Mouse (Mus musculus) heart, embryonic 14.5 days (tissue): ENCODE measurements around the gene 4930562C15Rik. TPM values are rescaled to one million over a fixed set of nuclear protein-coding genes. Genes with fewer than 3 reads are reported as not detected.

Experiments
- ATAC-seq: fragments of 200-750 bp; cut with Nextera tagmentation; 2 replicates; pipeline ENCODE4 v1.8.0; 2017; ENCODE audit warnings: low read depth, moderate TSS enrichment; ENCODE audit not compliant: insufficient number of reproducible peaks, insufficient read depth, low FRiP score
- H3K27ac ChIP-seq, 2 experiments: fragments of 200-500 bp in 1 of 2; fragments of 300-500 bp in 1 of 2; sonication (generic) in 1 of 2; replicated peaks in 1 of 2; 2 replicates each; pipeline ENCODE4 v1.5.1; 2012 to 2014; ENCODE audit warnings: low read depth in 2 of 2, low read length in 2 of 2, control low read depth in 1 of 2, mild to moderate bottlenecking in 1 of 2, mixed read lengths in 1 of 2; ENCODE audit not compliant: control insufficient read depth in 1 of 2, insufficient read depth in 1 of 2
- H3K27me3 ChIP-seq: fragments of 300-500 bp; sonication (generic); 2 replicates; pipeline ENCODE4 v1.6.1; 2014; ENCODE audit warnings: mild to moderate bottlenecking, low read length, control low read depth; ENCODE audit not compliant: control insufficient read depth, insufficient read depth
- H3K36me3 ChIP-seq: fragments of 300-500 bp; sonication (generic); 2 replicates; pipeline ENCODE4 v1.6.1; 2014; ENCODE audit warnings: mild to moderate bottlenecking, control low read depth, low read length, mixed read lengths; ENCODE audit not compliant: control insufficient read depth, insufficient read depth
- H3K4me1 ChIP-seq, 2 experiments: fragments of 200-500 bp in 1 of 2; fragments of 300-500 bp in 1 of 2; sonication (generic) in 1 of 2; 2 replicates each; pipeline ENCODE4 v1.6.1; 2012 to 2014; ENCODE audit warnings: low read length in 2 of 2, control low read depth in 1 of 2, mixed read lengths in 1 of 2; ENCODE audit not compliant: control insufficient read depth in 2 of 2, insufficient read depth in 2 of 2
- H3K4me2 ChIP-seq: fragments of 300-500 bp; sonication (generic); 2 replicates; pipeline ENCODE4 v1.6.1; 2014; ENCODE audit warnings: mild to moderate bottlenecking, low read length
- H3K4me3 ChIP-seq, 2 experiments: fragments of 200-500 bp in 1 of 2; fragments of 300-500 bp in 1 of 2; sonication (generic) in 1 of 2; 2 replicates each; pipeline ENCODE4 v1.5.1; 2012 to 2014; ENCODE audit warnings: low read length in 2 of 2, mild to moderate bottlenecking in 2 of 2, control low read depth in 1 of 2, low read depth in 1 of 2, moderate library complexity in 1 of 2; ENCODE audit not compliant: control insufficient read depth in 1 of 2, insufficient read depth in 1 of 2
- H3K9ac ChIP-seq: fragments of 300-500 bp; sonication (generic); 2 replicates; pipeline ENCODE4 v1.6.1; 2014; ENCODE audit warnings: mild to moderate bottlenecking, low read length
- H3K9me3 ChIP-seq: fragments of 300-500 bp; sonication (generic); 2 replicates; pipeline ENCODE4 v1.6.1; 2016; ENCODE audit warnings: low read length, control low read depth; ENCODE audit not compliant: control insufficient read depth
- WGBS: fragments of 180-500 bp; shearing (Covaris S2); extraction: QIAGEN DNeasy Blood & Tissue Kit; methylation state at CpG from one replicate; pipeline ENCODE4 v1.1.7; 2014; 5-methylcytosine and 5-hydroxymethylcytosine counted together
- polyA plus RNA-seq: library from polyadenylated mRNA; unstranded; fragments of >200 nt; fragmentation: Nextera tagmentation; extraction: Ambion mirVana; gene quantifications from 2 replicates; pipeline ENCODE4 v1.2.1, GENCODE M21; 2014

Gene 4930562C15Rik
- polyA plus RNA-seq, 1 experiment from 2014 or later, result 0.28 TPM

DNA sequence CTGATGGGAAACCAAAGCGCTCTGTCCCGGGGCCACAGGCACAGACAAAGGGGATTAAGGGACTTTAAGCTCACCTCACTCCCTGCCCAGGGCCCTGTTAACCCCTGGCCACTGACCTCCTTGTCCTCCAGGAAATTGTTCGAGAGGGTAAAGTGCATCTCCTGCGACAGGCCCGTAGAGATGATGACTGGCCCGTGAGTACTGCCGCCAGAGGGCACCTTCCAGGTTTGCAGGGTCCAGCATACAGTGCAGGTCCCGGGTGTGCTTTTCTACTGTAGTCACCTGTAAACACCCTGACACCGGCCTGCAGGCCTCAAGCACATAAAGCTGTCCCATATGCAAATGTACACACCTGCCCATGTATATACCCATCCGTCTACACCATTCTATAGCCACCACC, 26.2 kb downstream of the 4930562C15Rik start:
- Histone ChIP-seq H3K9ac (no peak overlapping the region), H3K4me1 (peaks cover 4 to 10% of the 10 kb centered on the region in 2 experiments), H3K27me3 (no peaks in the 10 kb centered on the region), H3K4me3 (no peak overlapping the region), H3K36me3 (no peaks in the 10 kb centered on the region), H3K27ac (no peak overlapping the region), H3K9me3 (no peaks in the 10 kb centered on the region), H3K4me2 (no peak overlapping the region)
- ATAC-seq, result no peak; the same call in 1 of the 2 replicates
- WGBS, result 53% methylated on average over 10 of the region's 10 CpGs

GRCm38 (mm10) chr16:4862863-4863483, 27.8 kb downstream of the 4930562C15Rik start:
- H3K27me3 ChIP-seq, result no peaks in the 10 kb centered on the region
- H3K36me3 ChIP-seq, result no peaks in the 10 kb centered on the region
- no peaks in the 10 kb centered on the region for H3K9me3 ChIP-seq
- H3K27ac ChIP-seq, result peak overlapping the region; percentile 18 to 46; a peak in 3 of 4 replicates
- peak; percentile 84 for ATAC-seq
- H3K4me3 ChIP-seq, result no peak overlapping the region
- H3K9ac ChIP-seq, result no peak overlapping the region; the same call in 1 of the 2 replicates
- 23% methylated on average over 9 of the region's 9 CpGs for WGBS
- H3K4me2 ChIP-seq, result peak overlapping the region; percentile 16
- H3K4me1 ChIP-seq, result peaks cover 4 to 10% of the 10 kb centered on the region in 2 experiments

DNA sequence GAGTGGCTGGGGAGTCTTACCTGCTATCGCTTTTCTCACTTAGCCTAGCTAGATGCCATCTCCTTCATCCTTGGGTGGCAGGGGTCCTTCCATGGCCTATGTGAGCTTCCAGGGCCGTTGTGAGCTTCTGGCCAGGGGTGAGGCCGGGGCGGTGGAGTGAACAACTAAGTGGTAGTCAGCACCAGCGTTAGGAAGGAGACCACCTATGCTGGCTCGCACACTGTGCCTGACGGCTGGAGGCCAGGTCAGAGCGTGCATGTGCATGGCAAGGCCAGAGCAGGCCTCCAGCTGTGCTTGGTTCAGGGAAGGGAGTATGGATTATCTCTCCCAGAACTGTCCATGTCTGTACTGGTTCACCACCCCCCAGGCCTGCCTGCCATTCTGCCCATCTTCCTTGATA, 28.5 kb downstream of the 4930562C15Rik start:
- Histone ChIP-seq H3K4me3 (no peak overlapping the region), H3K27me3 (no peaks in the 10 kb centered on the region), H3K36me3 (no peaks in the 10 kb centered on the region), H3K9me3 (no peaks in the 10 kb centered on the region), H3K9ac (no peak overlapping the region), H3K27ac (no peak overlapping the region), H3K4me2 (no peak overlapping the region), H3K4me1 (peaks cover 4 to 10% of the 10 kb centered on the region in 2 experiments)
- no peak for ATAC-seq
- WGBS, result 63% methylated on average over 8 of the region's 8 CpGs

GRCm38 (mm10) chr16:4866101-4866695, 31.0 kb downstream of the 4930562C15Rik start:
- Histone ChIP-seq H3K4me1 (peaks cover 4 to 10% of the 10 kb centered on the region in 2 experiments), H3K4me3 (no peak overlapping the region), H3K27me3 (no peaks in the 10 kb centered on the region), H3K27ac (no peak overlapping the region), H3K4me2 (no peak overlapping the region), H3K9ac (no peak overlapping the region), H3K9me3 (no peaks in the 10 kb centered on the region), H3K36me3 (peaks cover 17% of the 10 kb centered on the region)
- 68% methylated on average over 7 of the region's 7 CpGs for WGBS
- ATAC-seq, result no peak

GRCm38 (mm10) chr16:4870490-4870889, 35.3 kb downstream of the 4930562C15Rik start:
- Histone ChIP-seq H3K27ac (no peak overlapping the region), H3K9me3 (no peaks in the 10 kb centered on the region), H3K36me3 (peaks cover 42% of the 10 kb centered on the region), H3K4me3 (no peak overlapping the region), H3K27me3 (no peaks in the 10 kb centered on the region), H3K9ac (no peak overlapping the region), H3K4me2 (no peak overlapping the region), H3K4me1 (peaks cover 5 to 10% of the 10 kb centered on the region in 2 experiments)
- ATAC-seq, result no peak
- 86% methylated on average over 5 of the region's 5 CpGs for WGBS

DNA sequence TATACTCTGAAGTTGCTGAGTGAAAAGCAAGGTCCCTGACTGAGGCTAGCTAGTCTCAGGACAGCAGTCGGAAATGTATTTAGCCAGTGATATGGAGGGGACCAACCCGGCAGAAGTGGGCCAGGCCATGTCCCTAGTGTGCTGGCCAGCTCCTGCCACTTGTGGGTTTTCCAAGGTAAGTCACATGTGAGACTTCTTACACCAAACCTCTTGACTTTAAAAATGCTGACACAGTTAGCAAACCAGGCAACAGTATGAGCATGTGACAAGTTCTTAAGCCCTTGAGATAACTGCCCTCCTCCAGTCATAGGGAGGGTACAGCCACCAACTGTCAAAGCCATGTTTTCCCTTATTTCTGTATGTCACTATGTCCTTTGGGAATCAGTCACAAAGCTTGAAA, 36.7 kb downstream of the 4930562C15Rik start:
- ATAC-seq, result no peak
- 36% methylated on average over 2 of the region's 2 CpGs for WGBS

GRCm38 (mm10) chr16:4875198-4876032, 40.2 kb downstream of the 4930562C15Rik start:
- H3K4me1 ChIP-seq, result peaks cover 18 to 39% of the 10 kb centered on the region in 2 experiments
- no peaks in the 10 kb centered on the region for H3K9me3 ChIP-seq
- WGBS, result 65% methylated on average over 23 of the region's 23 CpGs
- no peak overlapping the region for H3K4me3 ChIP-seq
- H3K27me3 ChIP-seq, result no peaks in the 10 kb centered on the region
- peaks cover 34% of the 10 kb centered on the region for H3K36me3 ChIP-seq
- H3K4me2 ChIP-seq, result no peak overlapping the region
- 0 out of 2 replicates have a peak overlapping the region, but pooled peaks have one; percentile 11 for H3K9ac ChIP-seq
- H3K27ac ChIP-seq, result 0 out of 4 replicates have a peak overlapping the region, but pooled peaks of 1 of the 2 experiments have one; percentile 14
- ATAC-seq, result no peak

More for the DNA sequence above, 36.7 kb downstream of the 4930562C15Rik start:
- H3K4me1 ChIP-seq, result peaks cover 15 to 22% of the 10 kb centered on the region in 2 experiments
- H3K9me3 ChIP-seq, result no peaks in the 10 kb centered on the region
- no peak overlapping the region for H3K4me2 ChIP-seq
- no peak overlapping the region for H3K9ac ChIP-seq
- H3K27me3 ChIP-seq, result no peaks in the 10 kb centered on the region
- H3K36me3 ChIP-seq, result peaks cover 47% of the 10 kb centered on the region
- H3K4me3 ChIP-seq, result no peak overlapping the region
- 0 out of 4 replicates have a peak overlapping the region, but pooled peaks of 1 of the 2 experiments have one; percentile 17 for H3K27ac ChIP-seq
